In the genomic region with DNA sequence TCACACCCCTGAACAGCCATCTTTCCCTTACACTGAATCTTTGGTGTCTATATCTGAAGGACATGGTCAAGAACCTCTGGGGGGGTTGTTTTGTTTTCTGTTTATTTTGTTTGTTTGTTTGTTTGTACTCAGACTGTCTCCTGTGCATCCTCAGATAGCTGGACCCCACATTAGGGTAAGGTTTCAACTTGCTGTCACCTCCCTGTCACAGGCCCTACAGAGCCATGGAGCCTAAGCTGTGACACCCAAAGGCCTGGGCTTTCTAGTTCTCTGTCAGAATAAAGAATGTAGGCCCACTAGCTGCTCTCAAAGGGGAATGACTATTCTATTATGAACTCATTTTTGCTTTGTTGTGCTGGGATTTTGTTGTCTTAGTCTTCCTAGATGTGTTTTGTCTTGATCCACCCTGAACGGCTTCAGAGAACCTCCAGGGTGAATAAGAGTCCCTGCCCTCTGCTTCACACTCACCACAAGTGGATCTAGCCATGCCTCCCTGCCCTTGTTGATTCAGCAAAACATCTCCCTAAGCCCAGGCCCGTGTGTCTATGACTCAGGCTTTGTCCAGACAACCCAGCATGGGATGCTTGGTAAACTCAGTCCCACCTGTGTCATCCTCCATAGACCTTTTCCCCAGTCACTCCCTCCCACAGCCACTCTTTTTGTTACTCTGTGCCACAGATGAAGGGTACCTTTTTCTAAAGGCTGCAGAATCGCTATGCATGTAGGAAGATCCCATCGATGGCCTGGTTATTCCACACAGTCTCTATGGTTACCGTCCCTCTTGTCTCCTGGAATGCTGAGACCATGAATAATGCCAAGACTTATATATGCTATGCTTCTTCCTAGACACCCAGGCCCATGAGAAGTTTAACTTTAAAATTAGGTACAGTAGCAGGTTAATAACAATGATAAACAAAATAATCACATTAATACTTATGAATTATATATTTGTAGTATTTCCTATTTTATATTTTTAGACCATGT, we compare ENCODE assay signal across 17 mouse cellular contexts.
"Had no signal": no experiment of that assay in that cellular context is flagged by ENCODE, and none has a peak within 500 bp of the region (broad histone marks: within the 10 kb centered on the region; RNA-seq: fewer than 3 reads in every experiment).

No protein-coding gene starts in this region.

- DNase-seq: kidney, postnatal 25 days; layer of hippocampus, adult 9-11 months; left cerebral cortex, postnatal 4 days; liver, postnatal 0 days; lung, embryonic 14.5 days; thymus, adult 2 months; thymus, postnatal 14 days; thymus, postnatal 4 days had no signal

- H3K4me3 ChIP-seq: layer of hippocampus, adult 2 months; limb, embryonic 12.5 days; limb, embryonic 15.5 days; midbrain, embryonic 13.5 days had no signal

- H3K36me3 ChIP-seq: limb, embryonic 12.5 days; limb, embryonic 15.5 days; midbrain, embryonic 13.5 days had no signal

- H3K4me2 ChIP-seq: limb, embryonic 12.5 days; limb, embryonic 15.5 days; liver, embryonic 11.5 days; lung, embryonic 14.5 days; midbrain, embryonic 13.5 days had no signal

- H3K27me3 ChIP-seq: limb, embryonic 12.5 days; limb, embryonic 15.5 days; midbrain, embryonic 13.5 days had no signal

- H3K27ac ChIP-seq: kidney, postnatal 0 days; layer of hippocampus, adult 2 months; limb, embryonic 12.5 days; limb, embryonic 15.5 days; liver, embryonic 14.5 days; macrophage; midbrain, embryonic 13.5 days had no signal

- H3K9ac ChIP-seq: limb, embryonic 12.5 days; limb, embryonic 15.5 days; liver, embryonic 14.5 days; liver, postnatal 0 days; lung, embryonic 14.5 days; midbrain, embryonic 13.5 days had no signal

- ATAC-seq: liver, postnatal 0 days; lung, postnatal 0 days; midbrain, embryonic 13.5 days had no signal

- H3K9me3 ChIP-seq: limb, embryonic 12.5 days; limb, embryonic 15.5 days; midbrain, embryonic 13.5 days had no signal
